Mouse (Mus musculus): ENCODE data around the gene Crtc2. TPM values are rescaled to one million over a fixed set of nuclear protein-coding genes. Genes with fewer than 3 reads are reported as not detected.

The Crtc2 gene
- polyA plus RNA-seq, 1 experiment from 2014 or later, result 23.7 TPM

GRCm38 (mm10) chr3:90241251-90241650 is 12.7 kb upstream of the Crtc2 start:
- DNase-seq (ENCODE audit: low spot score), result no peak

GRCm38 (mm10) chr3:90241669-90242358 is 12.1 kb upstream of the Crtc2 start:
- H3K4me3 ChIP-seq (replicated peaks; ENCODE audit: low read depth, low read length), result no peak overlapping the region
- H3K4me2 ChIP-seq (ENCODE audit: low read length), result no peak overlapping the region
- H3K9me3 ChIP-seq (replicated peaks; ENCODE audit: low read length), result no peaks in the 10 kb centered on the region
- 86% methylated on average over 10 of the region's 10 CpGs for WGBS
- no peaks in the 10 kb centered on the region for H3K4me1 ChIP-seq (replicated peaks; ENCODE audit: insufficient read depth, low read length)
- no peak overlapping the region for H3K9ac ChIP-seq (ENCODE audit: low read depth, low read length)
- no peak overlapping the region for H3K27ac ChIP-seq
- no peak for DNase-seq (ENCODE audit: low spot score)
- ATAC-seq (replicated peaks; ENCODE audit: low FRiP score, low read depth), result no peak
- no peak for TF ChIP-seq CTCF (IDR thresholded peaks at IDR 0.05; ENCODE audit: low read depth)
- no peaks in the 10 kb centered on the region for H3K27me3 ChIP-seq (ENCODE audit: insufficient read depth, low read length)
- 0 out of 2 replicates have a peak, but pooled peaks cover 2% of the 10 kb centered on the region for H3K36me3 ChIP-seq (ENCODE audit: insufficient read depth, low read length)

More at GRCm38 (mm10) chr3:90241251-90241650, 12.7 kb upstream of the Crtc2 start:
- no peak overlapping the region for H3K9ac ChIP-seq (ENCODE audit: low read depth, low read length)
- 0 out of 2 replicates have a peak, but pooled peaks have one; percentile 51 for ATAC-seq (replicated peaks; ENCODE audit: low FRiP score, low read depth)
- 96% methylated on average over 2 of the region's 2 CpGs for WGBS
- no peak for TF ChIP-seq CTCF (IDR thresholded peaks at IDR 0.05; ENCODE audit: low read depth)
- H3K27me3 ChIP-seq (ENCODE audit: insufficient read depth, low read length), result no peaks in the 10 kb centered on the region
- H3K27ac ChIP-seq, result no peak overlapping the region
- H3K4me3 ChIP-seq (replicated peaks; ENCODE audit: low read depth, low read length), result no peak overlapping the region
- no peaks in the 10 kb centered on the region for H3K4me1 ChIP-seq (replicated peaks; ENCODE audit: insufficient read depth, low read length)
- H3K4me2 ChIP-seq (ENCODE audit: low read length), result no peak overlapping the region
- 0 out of 2 replicates have a peak, but pooled peaks cover 5% of the 10 kb centered on the region for H3K36me3 ChIP-seq (ENCODE audit: insufficient read depth, low read length)
- no peaks in the 10 kb centered on the region for H3K9me3 ChIP-seq (replicated peaks; ENCODE audit: low read length)

DNA sequence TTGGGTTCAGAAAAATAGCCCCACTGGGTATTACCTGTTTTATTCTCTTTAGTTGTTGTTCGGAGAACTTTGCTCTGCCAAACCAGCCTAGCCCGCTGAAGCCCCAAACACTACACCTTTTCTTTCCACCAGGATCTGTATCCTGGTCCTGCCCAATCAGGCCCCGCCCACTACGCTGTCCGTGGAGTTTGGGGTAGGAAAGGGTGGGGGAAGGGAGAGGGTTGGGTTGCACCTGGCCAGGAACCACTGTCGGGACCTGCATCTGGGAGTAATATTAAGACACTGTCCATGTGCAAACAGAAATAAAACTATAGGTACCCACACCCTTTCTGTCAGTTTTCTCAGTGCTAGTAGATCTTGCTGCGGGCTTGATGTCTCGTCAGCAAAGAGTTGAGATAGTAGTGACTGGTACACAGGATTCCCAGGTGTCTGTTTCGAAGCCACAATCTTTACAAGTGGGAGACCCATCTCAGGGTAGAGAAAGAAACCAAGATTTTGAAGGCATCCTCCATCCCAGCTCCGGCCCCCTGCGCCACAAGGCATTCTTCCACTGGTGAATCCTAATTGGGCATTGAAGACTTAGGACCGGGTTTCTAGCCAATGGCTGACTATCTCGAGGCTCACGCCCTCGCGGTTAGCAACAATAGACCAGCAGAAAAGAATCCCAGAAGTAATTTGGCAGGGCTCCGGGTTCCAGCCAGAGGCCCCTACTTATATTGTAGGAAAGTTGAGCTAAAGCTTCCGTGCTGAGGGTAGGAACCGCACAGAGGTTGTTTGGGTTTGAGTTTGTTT is 10.8 kb upstream of the Crtc2 start, which contains the start of gene Creb3l4:
TSS of gene Creb3l4 (minus strand) at position 529 of the 792 bp plus-strand sequence.
- peak; percentile 44; the same call in 1 of the 2 replicates for ATAC-seq (replicated peaks; ENCODE audit: low FRiP score, low read depth)
- 0 out of 2 replicates have a peak, but pooled peaks have one; percentile 2 for TF ChIP-seq CTCF (IDR thresholded peaks at IDR 0.05; ENCODE audit: low read depth)
- H3K4me1 ChIP-seq (replicated peaks; ENCODE audit: insufficient read depth, low read length), result 0 out of 2 replicates have a peak, but pooled peaks cover 4% of the 10 kb centered on the region

DNA sequence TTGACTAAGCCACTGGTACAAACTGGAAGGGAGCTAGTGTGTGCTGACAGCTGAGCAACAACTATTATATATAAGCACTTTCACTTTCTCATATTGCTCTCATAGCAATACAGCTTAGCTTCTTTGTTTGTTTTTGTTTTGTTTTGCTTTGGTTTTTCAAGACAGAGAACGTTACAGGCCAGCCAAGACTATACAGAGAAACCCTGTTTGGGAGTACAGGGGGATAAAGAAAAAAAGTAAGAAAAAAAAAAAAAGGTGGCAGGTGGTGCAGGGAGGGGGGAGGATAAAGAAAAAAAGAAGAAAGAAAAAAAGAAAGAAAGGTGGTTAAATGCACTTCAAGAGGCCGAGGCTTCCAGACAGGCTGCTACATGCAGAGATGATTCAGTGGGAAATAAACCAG is 8.6 kb upstream of the Crtc2 start:
- DNase-seq (ENCODE audit: low spot score), result no peak

More for the DNA sequence above, 10.8 kb upstream of the Crtc2 start, which contains the start of gene Creb3l4:
- DNase-seq (ENCODE audit: low spot score), result peak; percentile 91
- peak within 1 kb of the TSS; percentile 38; the same call in 1 of the 2 replicates for H3K9ac ChIP-seq (ENCODE audit: low read depth, low read length)
- H3K4me3 ChIP-seq (replicated peaks; ENCODE audit: low read depth, low read length), result peak within 1 kb of the TSS; percentile 29
- H3K27ac ChIP-seq, result peak within 1 kb of the TSS; percentile 52
- H3K4me2 ChIP-seq (ENCODE audit: low read length), result peak within 1 kb of the TSS; percentile 66
- no peaks in the 10 kb centered on the region for H3K36me3 ChIP-seq (ENCODE audit: insufficient read depth, low read length)
- no peaks in the 10 kb centered on the region for H3K9me3 ChIP-seq (replicated peaks; ENCODE audit: low read length)
- no peaks in the 10 kb centered on the region for H3K27me3 ChIP-seq (ENCODE audit: insufficient read depth, low read length)
- 5% methylated on average over 19 of the region's 19 CpGs for WGBS

DNA sequence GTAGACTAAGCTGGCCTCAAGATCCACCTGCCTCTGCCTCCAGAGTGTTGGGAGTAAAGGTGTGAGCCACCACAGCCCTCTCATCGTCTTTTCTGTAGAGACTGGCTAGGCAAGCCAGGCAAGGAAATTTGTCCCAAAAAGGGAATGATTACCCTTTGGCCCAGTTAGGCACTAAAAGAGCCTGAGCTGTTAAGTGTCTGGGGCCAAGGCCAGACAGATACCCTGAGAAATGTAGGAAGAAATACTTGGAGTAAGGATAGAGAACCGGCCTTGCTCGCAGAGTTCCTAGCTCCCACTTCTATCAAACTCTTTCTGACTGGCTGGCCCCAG is 6.4 kb upstream of the Crtc2 start:
- peak overlapping the region; percentile 97 for H3K27ac ChIP-seq
- peak overlapping the region; percentile 62 for H3K9ac ChIP-seq (ENCODE audit: low read depth, low read length)
- peak overlapping the region; percentile 70 for H3K4me2 ChIP-seq (ENCODE audit: low read length)
- DNase-seq (ENCODE audit: low spot score) (no peak), ATAC-seq (replicated peaks; ENCODE audit: low FRiP score, low read depth) (no peak; the same call in 1 of the 2 replicates)
- peaks cover 9% of the 10 kb centered on the region; the same call in 1 of the 2 replicates for H3K36me3 ChIP-seq (ENCODE audit: insufficient read depth, low read length)
- no peaks in the 10 kb centered on the region for H3K9me3 ChIP-seq (replicated peaks; ENCODE audit: low read length)
- no peak for TF ChIP-seq CTCF (IDR thresholded peaks at IDR 0.05; ENCODE audit: low read depth)
- 0% methylated on average over 3 of the region's 3 CpGs for WGBS
- peak overlapping the region; percentile 65 for H3K4me3 ChIP-seq (replicated peaks; ENCODE audit: low read depth, low read length)
- no peaks in the 10 kb centered on the region for H3K27me3 ChIP-seq (ENCODE audit: insufficient read depth, low read length)
- 0 out of 2 replicates have a peak, but pooled peaks cover 4% of the 10 kb centered on the region for H3K4me1 ChIP-seq (replicated peaks; ENCODE audit: insufficient read depth, low read length)

More for the DNA sequence above, 8.6 kb upstream of the Crtc2 start:
- Histone ChIP-seq H3K27ac (no peak overlapping the region), H3K9me3 (replicated peaks; ENCODE audit: low read length) (no peaks in the 10 kb centered on the region), H3K27me3 (ENCODE audit: insufficient read depth, low read length) (no peaks in the 10 kb centered on the region), H3K9ac (ENCODE audit: low read depth, low read length) (no peak overlapping the region), H3K36me3 (ENCODE audit: insufficient read depth, low read length) (no peaks in the 10 kb centered on the region), H3K4me1 (replicated peaks; ENCODE audit: insufficient read depth, low read length) (0 out of 2 replicates have a peak, but pooled peaks cover 4% of the 10 kb centered on the region), H3K4me2 (ENCODE audit: low read length) (no peak overlapping the region), H3K4me3 (replicated peaks; ENCODE audit: low read depth, low read length) (no peak overlapping the region)
- no peak for TF ChIP-seq CTCF (IDR thresholded peaks at IDR 0.05; ENCODE audit: low read depth)
- WGBS, result 68% methylated on average over 2 of the region's 2 CpGs
- no peak for ATAC-seq (replicated peaks; ENCODE audit: low FRiP score, low read depth)
